Mouse (Mus musculus) thymus, adult 2 months (tissue): ENCODE measurements around the gene Tnp1. TPM values are rescaled to one million over a fixed set of nuclear protein-coding genes. Genes with fewer than 3 reads are reported as not detected.

Experiments
- DNase-seq: peaks from one replicate; pipeline ENCODE4 v3.0.0; 2021
- H3K27ac ChIP-seq: fragments of 200-500 bp; 2 replicates; pipeline ENCODE4 v1.5.1; 2012; ENCODE audit warnings: low read length, control low read depth; ENCODE audit not compliant: control insufficient read depth, insufficient read depth
- H3K27me3 ChIP-seq: fragments of 200-500 bp; 2 replicates; pipeline ENCODE4 v1.6.1; 2012; ENCODE audit warnings: mild to moderate bottlenecking, low read length, moderate library complexity, mixed read lengths; ENCODE audit not compliant: control insufficient read depth, insufficient read depth
- H3K36me3 ChIP-seq: fragments of 200-500 bp; 2 replicates; pipeline ENCODE4 v1.6.1; 2012; ENCODE audit warnings: mild to moderate bottlenecking, low read length, moderate library complexity; ENCODE audit not compliant: control insufficient read depth, insufficient read depth
- H3K4me1 ChIP-seq: fragments of 200-500 bp; replicated peaks from 2 replicates; pipeline ENCODE4 v1.6.1; 2012; ENCODE audit warnings: low read length; ENCODE audit not compliant: control insufficient read depth, insufficient read depth
- H3K4me3 ChIP-seq: fragments of 200-500 bp; 2 replicates; pipeline ENCODE4 v1.5.1; 2012; ENCODE audit warnings: mild to moderate bottlenecking, low read length, control low read depth, moderate library complexity; ENCODE audit not compliant: control insufficient read depth, insufficient read depth
- CTCF ChIP-seq: fragments of 200-500 bp; IDR thresholded peaks from 2 replicates; pipeline ENCODE4 v1.5.1; 2012; ENCODE audit warnings: mild to moderate bottlenecking, control low read depth, low read length, moderate library complexity, borderline replicate concordance; ENCODE audit not compliant: control insufficient read depth, poor library complexity, insufficient read depth; ENCODE audit errors: extremely low read depth
- POLR2A ChIP-seq: fragments of 200-500 bp; IDR thresholded peaks from 2 replicates; pipeline ENCODE4 v1.6.1; 2012; ENCODE audit warnings: mild to moderate bottlenecking, low read length, control low read depth, moderate library complexity; ENCODE audit not compliant: control insufficient read depth, poor library complexity, insufficient read depth; ENCODE audit errors: extremely low read depth
- WGBS: fragments of 180-500 bp; shearing (Covaris S2); methylation state at CpG from one replicate; pipeline ENCODE4 v1.1.7; 2018; 5-methylcytosine and 5-hydroxymethylcytosine counted together
- polyA plus RNA-seq: library from polyadenylated mRNA; depleted of rRNA; stranded (reverse); fragments of >200 nt; gene quantifications from 2 replicates; pipeline ENCODE4 v1.2.3, GENCODE M21; 2012

Tnp1 gene
- polyA plus RNA-seq, 1 experiment = 1.4 TPM

DNA sequence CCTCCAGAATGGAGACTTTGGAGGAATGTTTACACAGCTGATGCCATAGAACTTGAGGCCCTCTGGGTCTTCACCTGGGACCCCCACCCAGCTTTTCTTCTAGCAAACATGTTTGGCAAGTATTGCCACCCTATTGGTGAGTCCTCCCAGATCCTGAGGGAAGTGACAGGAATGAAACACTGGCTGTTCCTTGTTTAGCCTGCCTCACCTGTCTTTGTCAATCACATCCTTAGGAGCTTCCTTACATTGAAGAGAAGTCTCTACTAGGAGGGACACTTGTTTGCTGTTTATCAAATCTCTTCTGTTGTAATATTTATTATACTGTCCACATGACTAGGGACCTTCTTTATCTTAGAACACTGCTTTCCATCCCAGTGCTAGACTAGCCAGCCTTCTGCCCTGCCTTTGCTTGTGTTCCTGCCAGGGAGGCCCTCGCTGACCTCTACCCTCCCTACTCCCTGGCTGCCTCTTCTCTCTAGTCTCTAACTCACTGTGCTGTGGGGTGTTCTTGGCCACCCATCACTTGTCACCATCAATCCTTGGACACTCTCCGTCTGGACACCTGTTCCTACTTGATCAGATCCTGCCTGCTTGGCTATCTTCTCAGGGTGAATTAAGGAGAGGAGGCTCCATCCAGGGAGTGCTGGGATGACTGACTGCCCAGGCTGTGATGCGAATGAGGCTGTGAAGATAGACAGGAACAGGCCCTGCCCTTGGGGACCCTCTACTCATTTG, 25.1 kb upstream of the Tnp1 start:
- WGBS = 89% methylated on average over 3 of the region's 3 CpGs
- TF ChIP-seq CTCF (no peak), POLR2A (no peak)
- Histone ChIP-seq H3K27me3 (no peaks in the 10 kb centered on the region), H3K4me3 (no peak overlapping the region), H3K27ac (no peak overlapping the region), H3K4me1 (no peaks in the 10 kb centered on the region), H3K36me3 (no peaks in the 10 kb centered on the region)
- DNase-seq = no peak

DNA sequence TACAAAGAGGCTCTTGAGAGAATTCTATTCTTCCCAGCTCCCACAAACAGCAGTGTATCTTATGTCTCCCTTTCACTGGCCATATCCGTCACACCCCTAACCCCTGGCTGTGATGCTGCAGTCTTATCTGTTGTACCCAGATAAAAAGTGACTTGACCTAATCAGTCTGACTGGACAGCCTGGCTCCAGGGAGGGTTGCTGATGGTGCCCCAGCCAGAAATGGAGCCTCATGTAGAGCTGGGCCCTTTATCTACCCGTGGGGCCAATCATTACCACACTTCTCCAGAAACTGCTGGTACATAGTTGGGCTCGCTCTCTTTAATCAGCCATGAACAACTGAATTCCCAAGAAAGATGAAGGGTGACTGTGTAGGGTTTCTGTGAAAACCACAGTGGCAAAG, 22.8 kb upstream of the Tnp1 start:
- TF ChIP-seq CTCF (no peak), POLR2A (no peak)
- H3K4me1 ChIP-seq = no peaks in the 10 kb centered on the region
- no peak overlapping the region for H3K4me3 ChIP-seq
- 91% methylated on average over 3 of the region's 3 CpGs for WGBS
- no peak overlapping the region for H3K27ac ChIP-seq
- H3K36me3 ChIP-seq = no peaks in the 10 kb centered on the region
- no peaks in the 10 kb centered on the region for H3K27me3 ChIP-seq
- DNase-seq = no peak

DNA sequence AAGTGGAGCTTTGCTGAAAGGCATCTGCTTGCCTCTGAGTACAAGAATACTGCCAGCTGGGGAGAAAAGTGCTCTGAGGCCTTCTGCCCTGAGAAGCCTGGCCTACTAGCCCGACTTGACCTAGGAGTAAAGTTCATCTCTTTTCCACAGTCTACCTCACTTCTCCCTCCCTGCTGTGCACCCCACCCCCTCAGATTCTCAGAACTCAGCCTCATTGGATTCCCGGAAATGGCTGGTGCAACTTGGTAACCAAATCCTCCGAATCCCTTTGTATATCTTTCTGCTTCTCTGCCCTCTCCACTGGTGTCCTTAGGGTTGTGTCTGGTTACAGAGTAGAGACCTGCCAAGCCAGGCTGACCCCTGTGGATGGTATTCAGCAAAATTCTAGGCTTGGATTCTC, 20.8 kb upstream of the Tnp1 start:
- no peak for TF ChIP-seq POLR2A
- no peak for TF ChIP-seq CTCF
- 70% methylated on average over 3 of the region's 3 CpGs for WGBS
- no peak overlapping the region for H3K4me3 ChIP-seq
- no peaks in the 10 kb centered on the region for H3K4me1 ChIP-seq
- no peak for DNase-seq
- no peak overlapping the region for H3K27ac ChIP-seq
- no peaks in the 10 kb centered on the region for H3K36me3 ChIP-seq
- H3K27me3 ChIP-seq = no peaks in the 10 kb centered on the region

- H3K27me3 ChIP-seq = no peaks in the 10 kb centered on the region
- no peak overlapping the region for H3K4me3 ChIP-seq
- TF ChIP-seq POLR2A = no peak
- no peak for TF ChIP-seq CTCF
- DNase-seq = no peak
- no peaks in the 10 kb centered on the region for H3K36me3 ChIP-seq
- WGBS = 84% methylated on average over 3 of the region's 3 CpGs
- no peak overlapping the region for H3K27ac ChIP-seq
- no peaks in the 10 kb centered on the region for H3K4me1 ChIP-seq
These were observed 20.0 kb upstream of the Tnp1 start for GRCm38 (mm10) chr1:73035726-73036125.

DNA sequence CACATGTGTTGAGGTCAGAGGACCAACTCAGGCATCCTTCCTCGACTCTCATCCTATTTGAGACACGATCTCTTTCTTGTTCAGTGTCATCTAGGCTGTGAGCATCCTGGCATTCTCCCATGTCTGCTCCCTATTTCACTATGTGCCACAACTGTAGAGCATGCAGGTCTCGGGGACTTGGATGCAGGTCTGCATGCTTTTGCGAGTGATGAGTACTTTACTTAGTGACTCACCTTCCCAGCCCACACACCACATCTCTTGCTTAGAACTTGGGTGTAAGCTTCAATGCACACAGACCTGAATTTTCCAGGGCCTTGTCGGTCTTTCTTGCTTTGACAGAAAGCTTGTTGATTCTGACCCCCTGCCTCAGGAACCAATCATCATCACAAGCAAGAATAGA, 16.8 kb upstream of the Tnp1 start:
- TF ChIP-seq CTCF (no peak), POLR2A (no peak)
- Histone ChIP-seq H3K4me1 (no peaks in the 10 kb centered on the region), H3K27ac (no peak overlapping the region), H3K27me3 (no peaks in the 10 kb centered on the region), H3K4me3 (no peak overlapping the region), H3K36me3 (no peaks in the 10 kb centered on the region)
- WGBS = 90% methylated on average over 5 of the region's 5 CpGs
- no peak for DNase-seq

- Histone ChIP-seq H3K27ac (no peak overlapping the region), H3K36me3 (no peaks in the 10 kb centered on the region), H3K4me3 (no peak overlapping the region), H3K4me1 (no peaks in the 10 kb centered on the region), H3K27me3 (no peaks in the 10 kb centered on the region)
- WGBS = 91% methylated on average over 6 of the region's 6 CpGs
- TF ChIP-seq POLR2A (no peak), CTCF (no peak)
- DNase-seq = no peak
These were observed 13.0 kb upstream of the Tnp1 start for GRCm38 (mm10) chr1:73028741-73029140.

- Histone ChIP-seq H3K4me3 (no peak overlapping the region), H3K36me3 (no peaks in the 10 kb centered on the region), H3K27me3 (no peaks in the 10 kb centered on the region), H3K4me1 (no peaks in the 10 kb centered on the region), H3K27ac (no peak overlapping the region)
- WGBS = 84% methylated on average over 4 of the region's 4 CpGs
- DNase-seq = no peak
- TF ChIP-seq POLR2A = no peak
- TF ChIP-seq CTCF = no peak
These were observed 11.7 kb upstream of the Tnp1 start for GRCm38 (mm10) chr1:73027381-73027780.
